In the genomic region with DNA sequence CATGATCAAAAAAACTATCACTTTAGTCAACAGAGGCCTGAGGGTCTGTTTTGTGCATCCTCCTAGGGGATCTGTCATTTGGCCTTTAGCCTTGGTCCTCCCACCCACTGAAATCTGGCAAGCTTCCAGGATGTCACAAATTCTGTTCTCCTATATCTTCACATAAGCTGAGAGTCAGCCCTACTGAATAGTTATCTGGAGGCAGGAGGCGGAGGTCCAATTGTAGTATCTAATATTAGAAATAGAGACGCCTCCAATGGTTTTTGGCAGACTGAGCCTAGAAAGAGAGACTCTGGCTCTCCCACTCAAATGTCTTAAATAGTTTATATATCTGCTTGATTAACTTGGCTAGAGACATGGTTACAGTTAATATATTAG, we compare ENCODE assay signal across 9 mouse cellular contexts.
DNase-seq lines count a peak whose midpoint lies in the region; ATAC-seq lines count a peak whose summit lies in the region.
"Had no signal": no experiment of that assay in that cellular context is flagged by ENCODE, and none has a peak within 500 bp of the region (broad histone marks: within the 10 kb centered on the region; RNA-seq: fewer than 3 reads in every experiment).

No protein-coding gene starts in this region.

- no peak overlapping the region for H3K4me2 ChIP-seq in kidney, embryonic 15.5 days
- no peak overlapping the region for H3K4me2 ChIP-seq in stomach, embryonic 16.5 days (ENCODE audit: low read depth, low read length)

- H3K36me3 ChIP-seq in kidney, embryonic 15.5 days: no peaks in the 10 kb centered on the region
- no peaks in the 10 kb centered on the region for H3K36me3 ChIP-seq in stomach, embryonic 16.5 days (ENCODE audit: control insufficient read depth, insufficient read depth, low read length)

- H3K9me3 ChIP-seq in kidney, embryonic 15.5 days (replicated peaks): no peaks in the 10 kb centered on the region
- no peaks in the 10 kb centered on the region for H3K9me3 ChIP-seq in stomach, embryonic 16.5 days (replicated peaks; ENCODE audit: control insufficient read depth, low read length)

- ATAC-seq in kidney, embryonic 15.5 days (replicated peaks; ENCODE audit: low FRiP score): peak; percentile 94
- ATAC-seq in stomach, embryonic 16.5 days (ENCODE audit: insufficient read depth, low FRiP score): peak; percentile 10; the same call in 1 of the 2 replicates

- DNase-seq in kidney, adult 11 months: no peak
- peak; percentile 16 for DNase-seq in testis, postnatal 14 days (ENCODE audit: low spot score)
- no peak for DNase-seq in testis, postnatal 10 days (ENCODE audit: low spot score)
- DNase-seq in left cerebral cortex, adult 11 months (ENCODE audit: low spot score): peak; percentile 14
- no peak for DNase-seq in thymus, postnatal 36 days
- no peak for DNase-seq in cerebellum, adult 9-10 months
- DNase-seq: cerebellum, adult 8-10 months had no signal

- 33% methylated on average over 2 of the region's 2 CpGs for WGBS in kidney, embryonic 15.5 days
- 59% methylated on average over 2 of the region's 2 CpGs for WGBS in stomach, embryonic 16.5 days

- H3K27ac ChIP-seq in kidney, embryonic 15.5 days: peak overlapping the region; percentile 66; the same call in 1 of the 2 replicates
- H3K27ac ChIP-seq in stomach, embryonic 16.5 days (ENCODE audit: low read length): no peak overlapping the region

- H3K4me1 ChIP-seq in kidney, embryonic 15.5 days: peaks cover 8% of the 10 kb centered on the region; the same call in 1 of the 2 replicates
- no peaks in the 10 kb centered on the region for H3K4me1 ChIP-seq in stomach, embryonic 16.5 days (ENCODE audit: control insufficient read depth, insufficient read depth, low read length)

- no peak overlapping the region for H3K4me3 ChIP-seq in kidney, embryonic 15.5 days (replicated peaks)
- H3K4me3 ChIP-seq in stomach, embryonic 16.5 days (replicated peaks; ENCODE audit: low read length): no peak overlapping the region

- no peak overlapping the region for H3K9ac ChIP-seq in kidney, embryonic 15.5 days
- no peak overlapping the region for H3K9ac ChIP-seq in stomach, embryonic 16.5 days (ENCODE audit: low read length)

- H3K27me3 ChIP-seq in kidney, embryonic 15.5 days: no peaks in the 10 kb centered on the region
- no peaks in the 10 kb centered on the region for H3K27me3 ChIP-seq in stomach, embryonic 16.5 days (ENCODE audit: control insufficient read depth, insufficient read depth, low read length)

Comparison
In these comparisons a context has a peak if more than half of its experiments do, and no peak if none do; other contexts are left out.
1. DNase-seq: peak in testis, postnatal 14 days (single experiment) and left cerebral cortex, adult 11 months (single experiment); none in kidney, adult 11 months (single experiment), testis, postnatal 10 days (single experiment), thymus, postnatal 36 days (0 of 2) and cerebellum, adult 9-10 months (single experiment).